Mouse (Mus musculus) thymus, adult 2 months (tissue): ENCODE measurements at regions not wholly inside any gene's neighbourhood (a gene's known extent, or its start where the extent isn't known, plus 50 kb on each side); places are given as distances from the start of the nearest gene placed in this dataset.

ENCODE experiments used
- DNase-seq: peaks from one replicate; pipeline ENCODE4 v3.0.0; 2021
- H3K27ac ChIP-seq: fragments of 200-500 bp; 2 replicates; pipeline ENCODE4 v1.5.1; 2012; ENCODE audit warnings: low read length, control low read depth; ENCODE audit not compliant: control insufficient read depth, insufficient read depth
- H3K27me3 ChIP-seq: fragments of 200-500 bp; 2 replicates; pipeline ENCODE4 v1.6.1; 2012; ENCODE audit warnings: mild to moderate bottlenecking, low read length, moderate library complexity, mixed read lengths; ENCODE audit not compliant: control insufficient read depth, insufficient read depth
- H3K36me3 ChIP-seq: fragments of 200-500 bp; 2 replicates; pipeline ENCODE4 v1.6.1; 2012; ENCODE audit warnings: mild to moderate bottlenecking, low read length, moderate library complexity; ENCODE audit not compliant: control insufficient read depth, insufficient read depth
- H3K4me1 ChIP-seq: fragments of 200-500 bp; replicated peaks from 2 replicates; pipeline ENCODE4 v1.6.1; 2012; ENCODE audit warnings: low read length; ENCODE audit not compliant: control insufficient read depth, insufficient read depth
- H3K4me3 ChIP-seq: fragments of 200-500 bp; 2 replicates; pipeline ENCODE4 v1.5.1; 2012; ENCODE audit warnings: mild to moderate bottlenecking, low read length, control low read depth, moderate library complexity; ENCODE audit not compliant: control insufficient read depth, insufficient read depth
- CTCF ChIP-seq: fragments of 200-500 bp; IDR thresholded peaks from 2 replicates; pipeline ENCODE4 v1.5.1; 2012; ENCODE audit warnings: mild to moderate bottlenecking, control low read depth, low read length, moderate library complexity, borderline replicate concordance; ENCODE audit not compliant: control insufficient read depth, poor library complexity, insufficient read depth; ENCODE audit errors: extremely low read depth
- POLR2A ChIP-seq: fragments of 200-500 bp; IDR thresholded peaks from 2 replicates; pipeline ENCODE4 v1.6.1; 2012; ENCODE audit warnings: mild to moderate bottlenecking, low read length, control low read depth, moderate library complexity; ENCODE audit not compliant: control insufficient read depth, poor library complexity, insufficient read depth; ENCODE audit errors: extremely low read depth
- WGBS: fragments of 180-500 bp; shearing (Covaris S2); methylation state at CpG from one replicate; pipeline ENCODE4 v1.1.7; 2018; 5-methylcytosine and 5-hydroxymethylcytosine counted together

DNA sequence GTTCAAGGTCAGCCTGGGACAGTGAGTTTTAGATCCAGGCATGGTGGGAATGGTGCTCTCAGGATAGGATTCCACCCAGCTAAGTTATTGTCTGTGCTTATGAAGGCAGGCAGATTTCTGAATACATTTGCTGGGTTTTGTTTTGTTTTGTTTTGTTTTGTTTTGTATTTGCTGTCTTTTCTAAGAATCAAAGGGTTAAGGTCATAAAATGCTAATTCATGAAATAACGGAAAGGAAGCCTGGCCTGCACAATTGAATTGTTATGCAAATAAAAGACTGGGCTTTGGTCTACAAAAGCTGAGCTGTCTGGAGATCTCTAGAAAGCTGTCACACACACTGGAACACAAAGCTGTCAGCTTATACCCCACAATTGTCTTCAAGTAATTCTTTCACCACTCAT lies 521.7 kb downstream of the Gpam start:
- H3K27ac ChIP-seq, result no peak overlapping the region
- no peaks in the 10 kb centered on the region for H3K36me3 ChIP-seq
- H3K4me1 ChIP-seq, result no peaks in the 10 kb centered on the region
- no peak overlapping the region for H3K4me3 ChIP-seq
- no peak for TF ChIP-seq CTCF
- TF ChIP-seq POLR2A, result no peak
- H3K27me3 ChIP-seq, result no peaks in the 10 kb centered on the region
- WGBS, result 89% methylated on average over 1 of the region's 1 CpGs
- DNase-seq, result no peak

GRCm38 (mm10) chr19:54616924-54617323 lies 510.1 kb downstream of the Gpam start:
- no peak for DNase-seq
- H3K4me3 ChIP-seq, result no peak overlapping the region
- 91% methylated on average over 4 of the region's 4 CpGs for WGBS
- H3K27ac ChIP-seq, result no peak overlapping the region
- no peaks in the 10 kb centered on the region for H3K4me1 ChIP-seq
- H3K36me3 ChIP-seq, result no peaks in the 10 kb centered on the region
- H3K27me3 ChIP-seq, result no peaks in the 10 kb centered on the region
- no peak for TF ChIP-seq CTCF
- no peak for TF ChIP-seq POLR2A
